Mouse (Mus musculus) thymus, adult 2 months (tissue): Measurements from ENCODE around the gene D17H6S53E.

Experiments
- CTCF ChIP-seq: fragments of 200-500 bp; IDR thresholded peaks from 2 replicates; pipeline ENCODE4 v1.5.1; 2012; ENCODE audit warnings: mild to moderate bottlenecking, control low read depth, low read length, moderate library complexity, borderline replicate concordance; ENCODE audit not compliant: control insufficient read depth, poor library complexity, insufficient read depth; ENCODE audit errors: extremely low read depth
- POLR2A ChIP-seq: fragments of 200-500 bp; IDR thresholded peaks from 2 replicates; pipeline ENCODE4 v1.6.1; 2012; ENCODE audit warnings: mild to moderate bottlenecking, low read length, control low read depth, moderate library complexity; ENCODE audit not compliant: control insufficient read depth, poor library complexity, insufficient read depth; ENCODE audit errors: extremely low read depth

DNA sequence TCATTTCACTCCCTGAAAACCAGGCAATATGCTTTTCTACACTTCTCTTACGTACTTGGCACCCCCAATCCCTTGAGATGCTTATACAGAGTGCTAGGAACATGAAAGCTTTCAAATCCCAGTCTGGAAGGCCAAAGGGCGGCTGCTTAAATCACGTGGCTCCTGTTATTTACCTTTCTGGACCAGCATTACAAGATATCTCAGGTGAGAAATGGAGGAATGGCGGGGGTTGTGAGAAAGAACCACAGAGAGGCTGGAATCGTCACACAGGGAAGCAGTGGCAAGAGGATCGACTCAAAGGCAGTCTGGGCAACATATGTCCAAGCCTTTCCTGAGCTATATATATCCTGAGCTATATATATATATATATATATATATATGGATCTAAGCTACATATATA lies 595 bp upstream of the D17H6S53E start:
- TF ChIP-seq CTCF: no peak
- no peak for TF ChIP-seq POLR2A
